Mouse (Mus musculus): ENCODE results near the gene Dlg4.
A peak's percentile ranks its signal among the peaks of the same experiment; 100 is the strongest.
"Not testable (repeated sequence)": the region's sequence is repeated elsewhere in the genome, so short reads cannot be mapped to it uniquely, and the experiment has no call there.

Dlg4 gene

GRCm38 (mm10) chr11:69996161-69997061 is 20.3 kb upstream of the Dlg4 start:
- no peak for DNase-seq (ENCODE audit: low spot score)

GRCm38 (mm10) chr11:69997070-69997509 is 19.7 kb upstream of the Dlg4 start:
- DNase-seq (ENCODE audit: low spot score): peak; percentile 78

GRCm38 (mm10) chr11:69998567-69999491 is 17.9 kb upstream of the Dlg4 start:
- DNase-seq (ENCODE audit: low spot score): no peak

- DNase-seq (ENCODE audit: low spot score): no peak
Observed at GRCm38 (mm10) chr11:69999666-70000065, 17.1 kb upstream of the Dlg4 start.

GRCm38 (mm10) chr11:70000396-70000898 is 16.3 kb upstream of the Dlg4 start, which contains the start of gene Dvl2:
Gene Dvl2, plus strand, starts transcription at chr11:70000595.
- peak; percentile 90 for DNase-seq (ENCODE audit: low spot score)

- no peak for DNase-seq (ENCODE audit: low spot score)
Observed at GRCm38 (mm10) chr11:70001159-70001558, 15.6 kb upstream of the Dlg4 start.

- DNase-seq (ENCODE audit: low spot score): no peak
Observed at GRCm38 (mm10) chr11:70001865-70002264, 14.9 kb upstream of the Dlg4 start.

- no peak for DNase-seq (ENCODE audit: low spot score)
Observed at GRCm38 (mm10) chr11:70002471-70002870, 14.3 kb upstream of the Dlg4 start.

GRCm38 (mm10) chr11:70005521-70005920 is 11.2 kb upstream of the Dlg4 start:
- no peak for DNase-seq (ENCODE audit: low spot score)

- no peak for DNase-seq (ENCODE audit: low spot score)
Observed at GRCm38 (mm10) chr11:70010033-70010432, 6.7 kb upstream of the Dlg4 start.

GRCm38 (mm10) chr11:70010548-70010947 is 6.2 kb upstream of the Dlg4 start:
- DNase-seq (ENCODE audit: low spot score): no peak

GRCm38 (mm10) chr11:70010961-70011360 is 5.8 kb upstream of the Dlg4 start:
- DNase-seq (ENCODE audit: low spot score): no peak

- no peak for DNase-seq (ENCODE audit: low spot score)
Observed at GRCm38 (mm10) chr11:70012931-70013330, 3.8 kb upstream of the Dlg4 start.

GRCm38 (mm10) chr11:70013408-70013807 is 3.3 kb upstream of the Dlg4 start:
- no peak for DNase-seq (ENCODE audit: low spot score)

GRCm38 (mm10) chr11:70014051-70014450 is 2.7 kb upstream of the Dlg4 start:
- DNase-seq (ENCODE audit: low spot score): no peak

- peak; percentile 91 for DNase-seq (ENCODE audit: low spot score)
Observed at GRCm38 (mm10) chr11:70014880-70015558, 1.7 kb upstream of the Dlg4 start, which contains the start of gene Acadvl. Gene Acadvl, minus strand, starts transcription at chr11:70015411.

GRCm38 (mm10) chr11:70015677-70016076 is 1.1 kb upstream of the Dlg4 start:
- no peak for DNase-seq (ENCODE audit: low spot score)

- DNase-seq (ENCODE audit: low spot score): not testable (repeated sequence)
Observed at GRCm38 (mm10) chr11:70016177-70016576, 565 bp upstream of the Dlg4 start.

GRCm38 (mm10) chr11:70017199-70017767 is 541 bp downstream of the Dlg4 start:
- no peak for DNase-seq (ENCODE audit: low spot score)

- peak; percentile 68 for DNase-seq (ENCODE audit: low spot score)
Observed at GRCm38 (mm10) chr11:70018131-70018990, 1.6 kb downstream of the Dlg4 start.
